Mouse (Mus musculus): ENCODE measurements at regions not wholly inside any gene's neighbourhood (a gene's known extent, or its start where the extent isn't known, plus 50 kb on each side); places are given as distances from the start of the nearest gene placed in this dataset.

GRCm38 (mm10) chr12:15104876-15105275 lies 711.8 kb downstream of the Trib2 start:
- TF ChIP-seq CTCF (IDR thresholded peaks at IDR 0.05; ENCODE audit: low read depth) = no peak
- no peak for TF ChIP-seq EP300 (IDR thresholded peaks at IDR 0.05; ENCODE audit: low read depth)

Data from liver, embryonic 14.5 days (tissue).